Mouse (Mus musculus) MEL (cell line): Measurements from ENCODE around the gene Rnf152. TPM values are rescaled to one million over a fixed set of nuclear protein-coding genes. Genes with fewer than 3 reads are reported as not detected.

Source experiments
- DNase-seq: peaks from one replicate; pipeline ENCODE4 v3.0.0; 2011; ENCODE audit warnings: low read depth, low spot score
- H3K27ac ChIP-seq: 2 replicates; pipeline ENCODE4 v1.5.1; 2012; ENCODE audit warnings: low read depth, mild to moderate bottlenecking, control low read depth, low read length, moderate library complexity; ENCODE audit not compliant: control insufficient read depth
- H3K27me3 ChIP-seq, 2 experiments: fragments of 150-350 bp in 1 of 2; sonication (generic) in 1 of 2; 2 replicates each; pipeline ENCODE4 v1.6.1; 2012; ENCODE audit warnings: low read length in 2 of 2, mild to moderate bottlenecking in 2 of 2, improper control_type of control experiment in 1 of 2, moderate library complexity in 1 of 2; ENCODE audit not compliant: insufficient read depth in 2 of 2, control insufficient read depth in 1 of 2
- H3K36me3 ChIP-seq, 2 experiments: 2 replicates each; pipeline ENCODE4 v1.6.1; 2012 to 2014; ENCODE audit warnings: low read length in 2 of 2, improper control_type of control experiment in 1 of 2, inconsistent platforms in 1 of 2, mild to moderate bottlenecking in 1 of 2; ENCODE audit not compliant: insufficient read depth in 2 of 2, control insufficient read depth in 1 of 2
- H3K4me1 ChIP-seq, 2 experiments: fragments of 150-350 bp in 1 of 2; sonication (generic) in 1 of 2; 2 replicates each; pipeline ENCODE4 v1.6.1; 2012; ENCODE audit warnings: low read length in 2 of 2, improper control_type of control experiment in 1 of 2, mild to moderate bottlenecking in 1 of 2; ENCODE audit not compliant: insufficient read depth in 2 of 2, control insufficient read depth in 1 of 2
- H3K4me3 ChIP-seq, 2 experiments: fragments of 150-350 bp in 1 of 2; sonication (generic) in 1 of 2; 2 replicates each; pipeline ENCODE4 v1.5.1; 2012; ENCODE audit warnings: low read depth in 2 of 2, low read length in 2 of 2, mild to moderate bottlenecking in 2 of 2, moderate library complexity in 2 of 2, control low read depth in 1 of 2, improper control_type of control experiment in 1 of 2; ENCODE audit not compliant: control insufficient read depth in 1 of 2, insufficient read depth in 1 of 2
- H3K79me2 ChIP-seq: 2 replicates; pipeline ENCODE4 v1.6.1; 2012; ENCODE audit warnings: mild to moderate bottlenecking, low read length, moderate library complexity; ENCODE audit not compliant: control insufficient read depth, poor library complexity, insufficient read depth
- H3K9ac ChIP-seq: 2 replicates; pipeline ENCODE4 v1.6.1; 2012; ENCODE audit warnings: low read depth, mild to moderate bottlenecking, control low read depth, low read length, moderate library complexity; ENCODE audit not compliant: control insufficient read depth, poor library complexity, severe bottlenecking
- H3K9me3 ChIP-seq: fragments of 150-350 bp; sonication (generic); replicated peaks from 2 replicates; pipeline ENCODE4 v1.6.1; 2012; ENCODE audit warnings: mild to moderate bottlenecking, low read length, improper control_type of control experiment, moderate library complexity; ENCODE audit not compliant: insufficient read depth
- BHLHE40 ChIP-seq: IDR thresholded peaks from 2 replicates; pipeline ENCODE4 v1.6.1; 2012; ENCODE audit warnings: low read depth, mild to moderate bottlenecking, inconsistent platforms, low read length, improper control_type of control experiment, borderline replicate concordance
- E2F4 ChIP-seq: IDR thresholded peaks from 2 replicates; pipeline ENCODE4 v1.6.1; 2011; ENCODE audit warnings: low read depth, low read length, improper control_type of control experiment, borderline replicate concordance
- EP300 ChIP-seq, 2 experiments: IDR thresholded peaks; 2 replicates each; pipeline ENCODE4 v1.6.1; 2011; ENCODE audit warnings: improper control_type of control experiment in 2 of 2, low read length in 2 of 2, low read depth in 1 of 2, mild to moderate bottlenecking in 1 of 2
- GABPA ChIP-seq: IDR thresholded peaks from 2 replicates; pipeline ENCODE4 v1.6.1; 2012; ENCODE audit warnings: low read depth, mild to moderate bottlenecking, inconsistent platforms, low read length, improper control_type of control experiment, moderate library complexity
- GATA1 ChIP-seq: IDR thresholded peaks from 2 replicates; pipeline ENCODE4 v1.6.1; 2011; ENCODE audit warnings: low read depth, low read length, improper control_type of control experiment
- JUND ChIP-seq: IDR thresholded peaks from 2 replicates; pipeline ENCODE4 v1.6.1; 2011; ENCODE audit warnings: low read depth, mild to moderate bottlenecking, improper control_type of control experiment, low read length
- MAFK ChIP-seq: IDR thresholded peaks from 2 replicates; pipeline ENCODE4 v1.6.1; 2011; ENCODE audit warnings: low read depth, mild to moderate bottlenecking, low read length, improper control_type of control experiment, borderline replicate concordance
- MAX ChIP-seq: IDR thresholded peaks from 2 replicates; pipeline ENCODE4 v1.6.1; 2011; ENCODE audit warnings: low read length, improper control_type of control experiment
- MAZ ChIP-seq: IDR thresholded peaks from 2 replicates; pipeline ENCODE4 v1.6.1; 2012; ENCODE audit warnings: low read depth, mild to moderate bottlenecking, inconsistent platforms, low read length, improper control_type of control experiment
- MYB ChIP-seq: IDR thresholded peaks from 2 replicates; pipeline ENCODE4 v1.6.1; 2011; ENCODE audit warnings: mild to moderate bottlenecking, low read depth, low read length, improper control_type of control experiment
- NELFE ChIP-seq: IDR thresholded peaks from 2 replicates; pipeline ENCODE4 v1.6.1; 2011; ENCODE audit warnings: low read depth, low read length, improper control_type of control experiment
- NRF1 ChIP-seq: IDR thresholded peaks from 2 replicates; pipeline ENCODE4 v1.6.1; 2014; ENCODE audit warnings: low read depth, mild to moderate bottlenecking, inconsistent platforms, low read length, improper control_type of control experiment, moderate library complexity; ENCODE audit not compliant: poor library complexity, insufficient read depth, severe bottlenecking
- POLR2AphosphoS2 ChIP-seq: IDR thresholded peaks from 2 replicates; pipeline ENCODE4 v1.6.1; 2011; ENCODE audit warnings: low read length, improper control_type of control experiment
- POLR2AphosphoS5 ChIP-seq: IDR thresholded peaks from 2 replicates; pipeline ENCODE4 v1.6.1; 2012; ENCODE audit warnings: low read depth, borderline replicate concordance, mild to moderate bottlenecking, inconsistent platforms, low read length, moderate library complexity, mixed read lengths
- RAD21 ChIP-seq: IDR thresholded peaks from 2 replicates; pipeline ENCODE4 v1.6.1; 2011; ENCODE audit warnings: mild to moderate bottlenecking, low read depth, low read length, improper control_type of control experiment
- RCOR1 ChIP-seq: IDR thresholded peaks from 2 replicates; pipeline ENCODE4 v1.6.1; 2012; ENCODE audit warnings: low read depth, mild to moderate bottlenecking, inconsistent platforms, low read length, improper control_type of control experiment
- SIN3A ChIP-seq: IDR thresholded peaks from 2 replicates; pipeline ENCODE4 v1.6.1; 2012; ENCODE audit warnings: low read length, improper control_type of control experiment, inconsistent platforms
- SMC3 ChIP-seq: IDR thresholded peaks from 2 replicates; pipeline ENCODE4 v1.6.1; 2011; ENCODE audit warnings: low read depth, low read length, improper control_type of control experiment
- USF1 ChIP-seq: IDR thresholded peaks from 2 replicates; pipeline ENCODE4 v1.6.1; 2014; ENCODE audit warnings: low read depth, mild to moderate bottlenecking, inconsistent platforms, low read length, improper control_type of control experiment, moderate library complexity
- USF2 ChIP-seq, 2 experiments: IDR thresholded peaks; 2 replicates each; pipeline ENCODE4 v1.6.1; 2011 to 2012; ENCODE audit warnings: improper control_type of control experiment in 2 of 2, low read length in 2 of 2, borderline replicate concordance in 1 of 2, inconsistent platforms in 1 of 2, low read depth in 1 of 2, mild to moderate bottlenecking in 1 of 2; ENCODE audit not compliant: insufficient read depth in 1 of 2
- ZC3H11A ChIP-seq: IDR thresholded peaks from 2 replicates; pipeline ENCODE4 v1.6.1; 2012; ENCODE audit warnings: low read depth, mild to moderate bottlenecking, inconsistent platforms, low read length, improper control_type of control experiment
- ZKSCAN1 ChIP-seq: IDR thresholded peaks from 2 replicates; pipeline ENCODE4 v1.6.1; 2012; ENCODE audit warnings: low read depth, mild to moderate bottlenecking, inconsistent platforms, low read length, improper control_type of control experiment, moderate library complexity
- ZMIZ1 ChIP-seq: IDR thresholded peaks from 2 replicates; pipeline ENCODE4 v1.6.1; 2012; ENCODE audit warnings: low read depth, mild to moderate bottlenecking, inconsistent platforms, low read length, improper control_type of control experiment, moderate library complexity
- polyA plus RNA-seq, 2 experiments: library from polyadenylated mRNA; stranded (reverse) in 1 of 2; unstranded in 1 of 2; fragments of >175 nt in 1 of 2; fragments of >200 nt in 1 of 2; gene quantifications; 2 replicates each; pipeline versions ENCODE4 v1.2.1 to v1.2.4; 2012; ENCODE audit warnings: low replicate concordance in 2 of 2, low read depth in 1 of 2; ENCODE audit not compliant: insufficient read length in 2 of 2, insufficient read depth in 1 of 2, missing spikeins in 1 of 2
- total RNA-seq: library from RNA; depleted of rRNA; stranded (reverse); fragments of 300-350 nt; gene quantifications from 2 replicates; pipeline ENCODE4 v1.2.3, GENCODE M21; 2012

Rnf152 gene
- total and polyA plus RNA-seq, 3 experiments: not detected

DNA sequence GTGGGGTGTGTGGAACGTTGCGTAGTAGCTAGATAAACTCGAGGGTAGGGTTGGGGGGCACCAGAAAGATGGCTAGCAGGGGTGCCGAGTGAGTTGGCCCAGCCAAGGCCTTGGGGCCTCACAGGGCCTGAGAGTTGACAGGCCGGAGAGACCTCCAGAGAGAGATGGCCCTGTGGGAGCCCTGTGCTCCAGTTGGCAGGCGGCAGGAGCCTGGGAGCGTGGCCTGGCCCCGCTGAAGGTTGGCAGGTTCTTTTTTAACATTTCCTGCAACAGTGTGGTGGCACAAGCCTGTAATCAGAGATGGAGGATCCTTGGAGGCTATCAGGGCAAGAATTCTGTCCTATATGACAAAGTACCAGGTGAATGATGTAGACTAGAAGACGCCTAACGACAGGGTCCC, 85.4 kb downstream of the Rnf152 start:
- Histone ChIP-seq H3K4me3 (no peak overlapping the region), H3K27me3 (no peaks in the 10 kb centered on the region), H3K9me3 (no peaks in the 10 kb centered on the region), H3K79me2 (no peaks in the 10 kb centered on the region), H3K9ac (no peak overlapping the region), H3K27ac (no peak overlapping the region), H3K4me1 (no peaks in the 10 kb centered on the region), H3K36me3 (no peaks in the 10 kb centered on the region)
- TF ChIP-seq POLR2AphosphoS2: no peak
- TF ChIP-seq RAD21: no peak
- no peak for TF ChIP-seq MAX
- TF ChIP-seq E2F4: no peak
- TF ChIP-seq JUND: no peak
- no peak for TF ChIP-seq POLR2AphosphoS5
- TF ChIP-seq SIN3A: no peak
- TF ChIP-seq ZKSCAN1: no peak
- TF ChIP-seq MAFK: no peak
- no peak for TF ChIP-seq MYB
- TF ChIP-seq GATA1: no peak
- TF ChIP-seq NRF1: no peak
- TF ChIP-seq ZC3H11A: no peak
- no peak for TF ChIP-seq USF1
- TF ChIP-seq SMC3: no peak
- TF ChIP-seq EP300 (IDR thresholded peaks at IDR 0.05; ENCODE audit: low read depth in 1 of 2, low read length in 2 of 2): no peak
- TF ChIP-seq RCOR1: no peak
- TF ChIP-seq USF2 (IDR thresholded peaks at IDR 0.05; ENCODE audit: borderline replicate concordance in 1 of 2, insufficient read depth in 1 of 2, low read depth in 1 of 2, low read length in 2 of 2): no peak
- no peak for TF ChIP-seq BHLHE40
- no peak for DNase-seq

DNA sequence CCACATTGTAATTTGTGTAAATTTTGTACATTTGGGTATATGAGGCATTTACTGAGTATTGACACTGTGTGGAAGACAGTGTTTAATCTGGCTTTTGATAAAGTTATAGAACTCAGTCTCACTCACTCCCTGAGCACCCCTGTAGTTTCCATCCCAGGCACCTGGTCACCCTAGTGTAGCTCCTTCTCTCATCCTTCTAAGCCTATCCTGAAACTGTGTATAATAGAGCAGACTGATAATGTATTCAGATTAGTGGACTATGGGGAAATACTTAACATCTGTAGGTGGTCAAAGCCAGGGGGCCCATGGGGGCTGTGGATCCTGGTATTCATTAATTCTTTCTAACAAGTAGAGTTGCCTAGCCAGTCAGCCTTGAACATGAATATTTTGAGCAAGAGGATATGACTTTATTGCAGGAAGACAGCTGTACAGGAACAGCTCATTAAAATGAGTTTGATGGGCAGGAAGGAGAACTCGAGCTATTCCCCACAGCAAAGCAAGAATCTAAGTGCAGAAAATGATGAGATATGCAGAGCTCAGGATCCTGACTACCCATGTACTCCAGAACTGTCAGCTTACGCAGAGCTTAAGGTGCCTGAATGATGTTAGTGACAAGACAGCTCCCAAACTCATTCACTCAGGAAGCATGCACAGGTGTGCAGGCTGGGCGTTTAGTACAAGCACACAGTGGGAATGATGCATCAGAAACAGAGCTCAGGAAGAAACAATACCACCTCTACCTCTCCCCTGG, 93.1 kb downstream of the Rnf152 start:
- Histone ChIP-seq H3K4me1 (0 out of 4 replicates have a peak, but pooled peaks cover 0 to 2% of the 10 kb centered on the region in 2 experiments), H3K27me3 (no peaks in the 10 kb centered on the region), H3K27ac (no peak overlapping the region), H3K9ac (no peak overlapping the region), H3K9me3 (no peaks in the 10 kb centered on the region), H3K4me3 (no peak overlapping the region), H3K79me2 (no peaks in the 10 kb centered on the region), H3K36me3 (no peaks in the 10 kb centered on the region)
- DNase-seq: no peak
- TF ChIP-seq BHLHE40: no peak
- TF ChIP-seq MAZ: no peak
- TF ChIP-seq GABPA: no peak
- no peak for TF ChIP-seq POLR2AphosphoS5
- no peak for TF ChIP-seq NELFE
- TF ChIP-seq ZMIZ1: no peak
